Mouse (Mus musculus): Measurements from ENCODE around the gene Nr1h5. TPM values are rescaled to one million over a fixed set of nuclear protein-coding genes. Genes with fewer than 3 reads are reported as not detected.

Gene Nr1h5
- 0.09 TPM in 1 of 2 replicates, not detected in the other for polyA plus RNA-seq (2016; fragmentation: Nextera tagmentation; extraction: Ambion mirVana)

DNA sequence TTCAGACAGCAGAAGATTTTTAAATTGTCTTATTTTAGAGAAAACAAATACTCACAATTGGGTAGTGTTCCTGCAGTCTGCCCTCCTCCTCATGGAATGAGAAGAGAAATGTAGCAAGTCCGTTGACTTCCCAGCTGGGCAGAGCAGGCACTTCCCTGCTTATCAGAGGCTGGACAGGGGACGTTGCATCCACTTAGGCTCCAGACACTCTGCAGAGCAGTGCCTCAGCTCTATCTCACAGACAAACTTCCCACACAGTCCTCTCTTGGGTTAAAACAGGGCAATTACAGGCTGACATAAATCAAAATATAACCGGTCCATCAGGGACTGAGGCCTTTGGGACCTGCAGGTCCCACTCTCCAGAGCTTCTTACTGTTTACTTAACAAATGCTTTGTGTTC is at the start of gene Nr1h5:
TSS of gene Nr1h5 (minus strand) at position 101 of the 400 bp plus-strand sequence.
- Histone ChIP-seq H3K4me3 (replicated peaks) (no peak within 1 kb of the TSS), H3K36me3 (replicated peaks) (no peaks in the 10 kb centered on the region), H3K4me1 (no peaks in the 10 kb centered on the region), H3K9ac (no peak within 1 kb of the TSS), H3K9me3 (no peaks in the 10 kb centered on the region), H3K4me2 (no peak within 1 kb of the TSS), H3K27ac (no peak within 1 kb of the TSS), H3K27me3 (0 out of 2 replicates have a peak, but pooled peaks cover 3% of the 10 kb centered on the region)
- no peak for ATAC-seq (ENCODE audit: low FRiP score)
- 61% methylated on average over 3 of the region's 3 CpGs for WGBS

DNA sequence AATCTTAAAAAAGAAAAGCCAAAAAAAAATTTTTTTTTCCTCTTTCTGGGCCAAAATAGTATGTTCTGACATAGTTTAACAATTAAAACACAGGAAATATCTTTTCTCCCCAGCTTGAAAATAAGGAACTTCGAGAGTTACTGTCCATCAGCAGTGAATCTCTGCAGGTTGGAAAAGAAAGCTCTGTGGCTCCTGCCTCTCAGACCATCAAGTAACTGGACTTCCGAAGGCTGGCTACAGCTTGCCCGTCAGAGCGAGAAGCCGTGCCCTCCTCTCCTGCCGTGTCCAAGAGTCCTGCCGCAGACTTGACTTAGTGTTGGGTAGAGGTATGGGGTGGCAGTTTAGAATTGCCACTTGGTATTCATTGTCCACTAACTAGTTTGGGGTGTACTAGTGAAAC is 37.7 kb upstream of the Nr1h5 start:
- H3K9ac ChIP-seq, result no peak overlapping the region
- no peaks in the 10 kb centered on the region for H3K27me3 ChIP-seq
- H3K4me3 ChIP-seq (replicated peaks), result no peak overlapping the region
- peaks cover 5% of the 10 kb centered on the region for H3K4me1 ChIP-seq
- peaks cover 70% of the 10 kb centered on the region for H3K36me3 ChIP-seq (replicated peaks)
- H3K4me2 ChIP-seq, result no peak overlapping the region
- H3K9me3 ChIP-seq, result 0 out of 2 replicates have a peak, but pooled peaks cover 6% of the 10 kb centered on the region
- ATAC-seq (ENCODE audit: low FRiP score), result no peak
- no peak overlapping the region for H3K27ac ChIP-seq
- 97% methylated on average over 7 of the region's 7 CpGs for WGBS

DNA sequence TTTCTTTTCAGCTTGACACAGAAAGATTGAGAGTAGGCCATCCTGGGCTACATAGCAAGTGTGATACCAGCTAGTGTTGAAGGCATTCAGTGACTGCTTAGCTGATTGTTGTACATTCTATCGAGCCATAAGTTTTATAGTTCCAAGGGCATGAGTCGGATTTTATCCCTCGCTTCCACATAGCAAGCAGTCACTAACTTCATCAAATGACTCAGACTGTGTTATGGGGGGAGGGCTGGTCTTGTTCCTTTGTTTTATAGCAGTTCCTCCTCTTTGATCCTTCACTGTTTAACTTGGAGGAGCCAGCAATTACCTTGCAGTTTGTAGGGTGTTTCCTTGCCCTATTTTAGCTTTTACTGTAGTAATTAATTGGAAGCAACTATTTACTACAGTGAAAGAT is 33.7 kb upstream of the Nr1h5 start:
- 0 out of 2 replicates have a peak, but pooled peaks cover 6% of the 10 kb centered on the region for H3K9me3 ChIP-seq
- H3K4me3 ChIP-seq (replicated peaks), result no peak overlapping the region
- no peaks in the 10 kb centered on the region for H3K27me3 ChIP-seq
- H3K36me3 ChIP-seq (replicated peaks), result peaks cover 43% of the 10 kb centered on the region
- WGBS, result 97% methylated on average over 3 of the region's 3 CpGs
- no peak overlapping the region for H3K4me2 ChIP-seq
- H3K4me1 ChIP-seq, result peaks cover 12% of the 10 kb centered on the region
- H3K9ac ChIP-seq, result no peak overlapping the region
- ATAC-seq (ENCODE audit: low FRiP score), result no peak
- no peak overlapping the region for H3K27ac ChIP-seq

DNA sequence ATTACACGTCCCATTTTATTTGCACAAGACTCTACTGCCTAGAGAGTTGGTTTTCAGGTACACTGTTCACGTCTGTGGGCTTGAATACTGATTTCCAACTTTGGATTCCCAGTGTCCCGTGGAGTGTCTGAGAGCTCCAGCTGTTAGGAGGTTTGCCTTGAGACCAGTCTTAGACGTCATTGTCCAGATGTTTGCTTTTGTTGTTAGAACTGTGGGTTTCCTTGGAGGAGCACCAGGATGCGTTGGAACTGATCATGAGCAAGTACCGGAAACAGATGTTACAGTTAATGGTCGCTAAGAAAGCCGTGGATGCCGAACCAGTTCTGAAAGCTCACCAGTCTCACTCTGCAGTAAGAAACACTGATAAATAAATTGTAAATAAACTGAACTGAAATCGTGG is 33.1 kb upstream of the Nr1h5 start:
- H3K36me3 ChIP-seq (replicated peaks), result peaks cover 38% of the 10 kb centered on the region
- no peak overlapping the region for H3K4me3 ChIP-seq (replicated peaks)
- no peak overlapping the region for H3K27ac ChIP-seq
- WGBS, result 84% methylated on average over 10 of the region's 10 CpGs
- H3K9ac ChIP-seq, result no peak overlapping the region
- H3K4me1 ChIP-seq, result peaks cover 12% of the 10 kb centered on the region
- no peaks in the 10 kb centered on the region for H3K27me3 ChIP-seq
- H3K4me2 ChIP-seq, result no peak overlapping the region
- no peak for ATAC-seq (ENCODE audit: low FRiP score)
- H3K9me3 ChIP-seq, result 0 out of 2 replicates have a peak, but pooled peaks cover 6% of the 10 kb centered on the region

DNA sequence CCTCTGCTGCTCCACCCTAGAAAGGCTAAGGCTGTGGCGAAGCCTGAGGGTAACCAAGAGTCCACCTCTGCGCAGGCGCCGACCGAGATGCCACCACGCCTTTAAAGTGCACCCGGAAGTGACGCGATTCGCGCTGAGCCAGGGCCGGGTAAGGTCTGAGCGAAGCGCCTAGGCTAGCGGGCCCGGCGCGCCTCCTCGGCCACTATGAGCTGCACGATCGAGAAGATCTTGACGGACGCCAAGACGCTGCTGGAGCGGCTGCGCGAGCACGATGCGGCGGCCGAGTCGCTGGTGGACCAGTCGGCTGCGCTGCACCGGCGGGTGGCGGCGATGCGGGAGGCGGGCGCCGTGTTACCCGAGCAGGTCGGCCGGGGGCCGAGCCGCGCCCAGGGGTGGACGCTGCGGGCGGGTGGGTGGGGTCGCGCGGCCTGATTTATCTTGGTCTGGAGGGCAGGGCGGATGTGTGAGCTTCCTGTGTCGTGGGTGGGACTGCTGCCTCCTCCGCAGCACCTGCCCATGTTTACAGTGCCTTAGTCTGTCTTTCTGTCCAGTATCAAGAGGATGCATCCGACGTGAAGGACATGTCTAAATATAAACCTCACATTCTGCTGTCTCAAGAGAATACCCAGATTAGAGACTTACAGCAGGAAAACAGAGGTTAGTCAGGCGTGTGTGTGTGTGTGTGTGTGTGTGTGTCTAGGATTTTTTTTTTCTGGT is 31.8 kb upstream of the Nr1h5 start, which contains the start of gene Sike1:
TSS of gene Sike1 (plus strand) at position 104 of the 717 bp plus-strand sequence.
- Histone ChIP-seq H3K27me3 (no peaks in the 10 kb centered on the region), H3K36me3 (replicated peaks) (peaks cover 28% of the 10 kb centered on the region)
- under 1% methylated on average over 58 of the region's 60 CpGs for WGBS

DNA sequence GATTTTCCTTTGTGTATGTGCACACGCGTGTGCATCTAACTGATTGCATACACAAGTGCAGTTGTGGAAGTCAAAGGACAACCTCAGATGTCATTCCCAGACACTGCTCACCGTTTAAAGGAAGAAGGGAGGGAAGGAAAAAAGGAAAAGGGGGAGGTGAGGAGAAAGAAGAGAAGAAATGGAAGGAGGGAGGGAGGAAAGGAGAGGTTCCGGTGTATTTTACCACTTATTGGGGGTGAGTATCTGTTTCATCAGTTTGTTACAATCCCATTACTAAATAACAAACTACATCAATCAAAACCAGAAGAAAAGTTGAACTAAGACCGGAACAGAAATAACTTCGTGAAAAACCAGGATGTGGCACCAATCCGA is 31.3 kb upstream of the Nr1h5 start:
- Histone ChIP-seq H3K27me3 (no peaks in the 10 kb centered on the region), H3K9ac (peak overlapping the region; percentile 83; the same call in 1 of the 2 replicates), H3K4me3 (replicated peaks) (peak overlapping the region; percentile 79), H3K4me1 (peaks cover 12% of the 10 kb centered on the region), H3K27ac (peak overlapping the region; percentile 89; the same call in 1 of the 2 replicates), H3K4me2 (peak overlapping the region; percentile 63), H3K36me3 (replicated peaks) (peaks cover 23% of the 10 kb centered on the region), H3K9me3 (0 out of 2 replicates have a peak, but pooled peaks cover 2% of the 10 kb centered on the region)
- 55% methylated on average over 7 of the region's 7 CpGs for WGBS
- peak; percentile 4; the same call in 1 of the 2 replicates for ATAC-seq (ENCODE audit: low FRiP score)

More for the DNA sequence above, 31.8 kb upstream of the Nr1h5 start, which contains the start of gene Sike1:
- Histone ChIP-seq H3K9ac (peak within 1 kb of the TSS; percentile 83), H3K9me3 (0 out of 2 replicates have a peak, but pooled peaks cover 6% of the 10 kb centered on the region), H3K27ac (peak within 1 kb of the TSS; percentile 89), H3K4me3 (replicated peaks) (peak within 1 kb of the TSS; percentile 79), H3K4me2 (peak within 1 kb of the TSS; percentile 63), H3K4me1 (peaks cover 12% of the 10 kb centered on the region)
- peak; percentile 99 for ATAC-seq (ENCODE audit: low FRiP score)

DNA sequence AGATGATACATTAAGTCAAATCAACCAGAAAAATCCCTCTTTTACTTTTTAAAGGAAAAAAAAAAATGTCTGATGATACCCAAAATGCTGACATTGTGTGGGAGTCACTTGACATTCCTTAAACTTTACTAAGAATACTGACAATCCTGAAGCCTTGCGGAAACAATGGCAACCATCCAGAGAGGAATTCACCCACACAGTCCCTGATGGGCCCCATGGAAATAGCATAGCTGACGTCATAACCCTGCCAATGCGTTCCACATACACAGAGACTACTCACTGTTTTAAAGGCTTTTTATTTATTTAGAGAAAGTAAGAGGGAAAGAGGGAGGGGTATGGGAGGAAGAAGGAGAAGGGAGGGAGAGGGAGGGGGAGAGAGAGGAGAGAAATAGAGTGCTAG is 29.0 kb upstream of the Nr1h5 start:
- H3K4me2 ChIP-seq, result no peak overlapping the region
- ATAC-seq (ENCODE audit: low FRiP score), result no peak
- WGBS, result 54% methylated on average over 3 of the region's 3 CpGs
- peaks cover 12% of the 10 kb centered on the region for H3K4me1 ChIP-seq
- H3K4me3 ChIP-seq (replicated peaks), result no peak overlapping the region
- H3K27me3 ChIP-seq, result no peaks in the 10 kb centered on the region
- no peak overlapping the region for H3K9ac ChIP-seq
- H3K36me3 ChIP-seq (replicated peaks), result no peaks in the 10 kb centered on the region
- H3K27ac ChIP-seq, result no peak overlapping the region
- no peaks in the 10 kb centered on the region for H3K9me3 ChIP-seq

DNA sequence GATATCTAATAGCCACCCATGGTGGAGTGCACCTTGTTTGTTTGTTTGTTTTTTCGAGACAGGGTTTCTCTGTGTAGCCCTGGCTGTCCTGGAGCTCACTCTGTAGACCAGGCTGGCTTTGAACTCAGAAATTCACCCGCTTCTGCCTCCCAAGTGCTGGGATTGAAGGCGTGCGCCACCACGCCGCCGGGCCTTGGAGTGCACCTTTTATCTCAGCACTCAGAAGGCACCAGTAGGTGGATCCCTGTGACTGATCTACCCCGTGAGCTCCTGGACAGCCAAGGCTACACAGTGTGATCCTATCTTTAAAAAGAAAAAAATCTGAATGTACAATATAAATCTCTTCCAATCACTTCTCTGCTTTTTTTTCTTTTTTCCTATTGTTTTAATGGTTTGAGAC is 27.1 kb upstream of the Nr1h5 start:
- Histone ChIP-seq H3K4me2 (no peak overlapping the region), H3K9me3 (no peaks in the 10 kb centered on the region), H3K4me1 (peaks cover 3% of the 10 kb centered on the region), H3K27ac (no peak overlapping the region), H3K36me3 (replicated peaks) (no peaks in the 10 kb centered on the region), H3K27me3 (no peaks in the 10 kb centered on the region), H3K4me3 (replicated peaks) (no peak overlapping the region), H3K9ac (no peak overlapping the region)
- 82% methylated on average over 8 of the region's 8 CpGs for WGBS
- no peak for ATAC-seq (ENCODE audit: low FRiP score)

DNA sequence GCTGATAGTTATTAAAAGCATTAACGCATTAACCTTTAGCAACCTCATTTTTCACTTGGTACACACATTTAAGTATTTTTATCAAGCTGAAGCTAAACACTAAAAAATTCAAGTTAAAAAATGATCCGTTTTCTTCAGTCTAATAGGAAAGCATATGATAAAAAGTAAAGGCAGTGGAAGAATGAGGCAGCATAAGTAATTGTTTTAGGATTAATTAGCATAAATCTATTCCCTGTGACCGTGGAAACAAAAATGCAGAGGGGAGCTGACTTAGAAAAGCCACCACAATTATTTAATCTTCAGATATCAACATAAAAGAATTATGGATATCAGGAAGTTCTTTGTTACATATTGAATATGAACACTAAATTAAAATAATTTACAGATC is 16.4 kb upstream of the Nr1h5 start:
- peak overlapping the region; percentile 70 for H3K27ac ChIP-seq
- 25% methylated on average over 3 of the region's 3 CpGs for WGBS
- no peaks in the 10 kb centered on the region for H3K9me3 ChIP-seq
- no peak overlapping the region for H3K4me3 ChIP-seq (replicated peaks)
- H3K36me3 ChIP-seq (replicated peaks), result no peaks in the 10 kb centered on the region
- no peak overlapping the region for H3K9ac ChIP-seq
- no peaks in the 10 kb centered on the region for H3K27me3 ChIP-seq
- peak overlapping the region; percentile 43 for H3K4me2 ChIP-seq
- no peak for ATAC-seq (ENCODE audit: low FRiP score)
- H3K4me1 ChIP-seq, result peaks cover 5% of the 10 kb centered on the region

DNA sequence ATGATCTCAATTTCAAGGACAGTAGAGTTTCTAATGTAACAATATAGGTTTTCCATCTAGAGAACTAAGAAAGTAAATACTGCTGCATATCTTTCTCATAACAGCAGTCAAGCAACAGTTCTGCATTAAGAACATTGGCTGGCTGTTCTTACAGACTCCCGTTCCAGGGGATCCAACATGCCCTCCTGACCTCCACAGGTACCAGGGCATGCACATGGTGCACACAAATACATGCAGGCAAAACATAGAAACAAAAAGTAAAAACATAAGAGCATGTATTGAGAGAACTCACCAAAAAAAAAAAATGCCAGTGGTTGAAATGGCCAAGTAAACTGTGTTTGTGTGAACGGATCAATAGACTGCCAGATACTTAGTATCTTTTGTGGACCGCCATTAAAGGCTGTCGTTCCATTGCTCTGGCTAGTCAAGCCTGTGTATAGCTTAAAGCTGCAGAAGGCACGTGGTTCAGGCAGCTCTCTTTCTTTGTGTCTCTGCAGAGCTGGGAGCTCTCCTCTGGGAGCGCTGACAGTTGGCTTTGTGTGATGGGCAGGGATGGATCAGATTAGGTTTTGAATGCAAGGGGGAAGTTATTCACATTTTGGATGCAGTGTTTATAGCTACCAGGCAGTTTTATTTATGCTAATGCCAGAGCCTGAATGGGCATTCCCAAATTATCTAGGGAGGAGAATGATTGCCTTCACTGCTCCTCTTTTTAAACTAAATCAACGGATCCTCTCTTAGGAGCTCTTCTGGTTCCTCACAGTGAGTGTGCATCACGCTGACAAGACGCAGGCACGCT is 15.8 kb upstream of the Nr1h5 start:
- no peaks in the 10 kb centered on the region for H3K9me3 ChIP-seq
- H3K36me3 ChIP-seq (replicated peaks), result no peaks in the 10 kb centered on the region
- ATAC-seq (ENCODE audit: low FRiP score), result peak; percentile 96
- WGBS, result 7% methylated on average over 10 of the region's 10 CpGs
- H3K27me3 ChIP-seq, result no peaks in the 10 kb centered on the region
- no peak overlapping the region for H3K4me3 ChIP-seq (replicated peaks)
- no peak overlapping the region for H3K9ac ChIP-seq
- H3K4me2 ChIP-seq, result peak overlapping the region; percentile 43
- H3K4me1 ChIP-seq, result peaks cover 7% of the 10 kb centered on the region
- peak overlapping the region; percentile 70 for H3K27ac ChIP-seq

DNA sequence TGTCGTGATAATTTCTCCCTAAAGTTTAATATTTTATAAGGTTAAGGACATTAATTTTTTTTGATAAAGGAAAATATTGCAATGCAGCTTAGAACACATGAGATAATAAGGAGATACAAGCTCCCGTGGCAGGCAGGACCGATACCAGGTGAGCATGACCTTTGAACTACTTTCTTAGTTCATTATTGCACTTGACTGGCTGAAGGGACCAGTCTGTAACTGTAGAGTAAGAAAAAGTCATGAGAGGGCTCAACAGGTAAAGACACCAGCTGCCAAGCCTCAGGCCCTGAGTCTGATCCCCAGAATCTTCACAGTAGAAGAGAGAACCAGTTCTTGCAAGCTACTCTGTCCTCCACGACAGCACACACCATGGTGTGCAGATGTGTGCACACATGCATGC is 13.0 kb upstream of the Nr1h5 start:
- ATAC-seq (ENCODE audit: low FRiP score), result no peak
- Histone ChIP-seq H3K4me3 (replicated peaks) (no peak overlapping the region), H3K4me2 (no peak overlapping the region), H3K36me3 (replicated peaks) (no peaks in the 10 kb centered on the region), H3K27me3 (no peaks in the 10 kb centered on the region), H3K9me3 (no peaks in the 10 kb centered on the region), H3K4me1 (peaks cover 9% of the 10 kb centered on the region), H3K9ac (no peak overlapping the region), H3K27ac (no peak overlapping the region)
- WGBS, result 81% methylated on average over 4 of the region's 4 CpGs

DNA sequence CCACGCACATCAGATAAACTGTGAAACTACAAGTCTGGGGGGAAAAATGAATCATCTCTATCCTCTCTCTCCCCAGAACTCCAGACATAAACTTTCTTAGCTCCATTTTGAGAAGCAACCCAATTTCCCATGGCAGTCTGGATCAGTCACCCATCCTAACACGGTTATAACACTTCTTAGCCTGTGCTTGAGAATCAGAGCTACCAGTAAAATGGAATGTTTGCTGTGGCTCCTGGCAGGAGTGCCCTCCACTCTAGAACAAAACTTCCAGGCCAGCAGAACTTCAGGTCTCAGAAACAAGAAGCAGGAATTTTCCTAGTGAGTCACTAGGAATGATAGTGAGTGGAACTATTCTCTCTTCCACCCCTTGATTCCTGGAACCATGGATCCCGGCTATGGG is 6.6 kb upstream of the Nr1h5 start:
- Histone ChIP-seq H3K27me3 (0 out of 2 replicates have a peak, but pooled peaks cover 3% of the 10 kb centered on the region), H3K27ac (no peak overlapping the region), H3K4me2 (no peak overlapping the region), H3K9ac (no peak overlapping the region), H3K36me3 (replicated peaks) (no peaks in the 10 kb centered on the region), H3K4me1 (peaks cover 13% of the 10 kb centered on the region), H3K4me3 (replicated peaks) (no peak overlapping the region), H3K9me3 (no peaks in the 10 kb centered on the region)
- WGBS, result 87% methylated on average over 3 of the region's 3 CpGs
- ATAC-seq (ENCODE audit: low FRiP score), result no peak

Measured in forebrain, embryonic 12.5 days (tissue).